Mouse (Mus musculus): Measurements from ENCODE around the gene Serping1. TPM values are rescaled to one million over a fixed set of nuclear protein-coding genes. Genes with fewer than 3 reads are reported as not detected.

The Serping1 gene
- total and polyA plus RNA-seq, 3 experiments = not detected

GRCm38 (mm10) chr2:84750115-84750514, 25.1 kb downstream of the Serping1 start:
- dilution Hi-C loops (cut with MboI; ENCODE audit: extremely low pct_ligation_motif_present, extremely low pct_unique_long_range_greater_than_20kb, low sequenced_read_pairs) (no loop called here), in situ Hi-C loops (cut with MboI; ENCODE audit: low pct_ligation_motif_present, low pct_unique_long_range_greater_than_20kb, low sequenced_read_pairs) (no loop called here)
- Histone ChIP-seq H3K27me3 (replicated peaks) (peaks cover 27% of the 10 kb centered on the region), H3K4me3 (replicated peaks in 1 of 3; ENCODE audit: low read depth in 2 of 3, low read length in 2 of 3, poor library complexity in 1 of 3) (no peak overlapping the region), H3K9me3 (replicated peaks; ENCODE audit: low read length) (no peaks in the 10 kb centered on the region), H3K79me2 (replicated peaks; ENCODE audit: control insufficient read depth, extremely low read depth, insufficient read depth, poor library complexity, severe bottlenecking) (no peaks in the 10 kb centered on the region), H3K4me2 (ENCODE audit: insufficient read depth, low read depth, poor library complexity, severe bottlenecking) (peak overlapping the region; percentile 47), H3K4me1 (ENCODE audit: control insufficient read depth in 1 of 2, insufficient read depth in 2 of 2) (0 out of 4 replicates have a peak, but pooled peaks cover 0 to 2% of the 10 kb centered on the region in 2 experiments), H3K27ac (ENCODE audit: insufficient read depth, low read depth) (no peak overlapping the region), H3K9ac (ENCODE audit: insufficient read depth, low read depth) (no peak overlapping the region), H3K36me3 (replicated peaks in 1 of 2; ENCODE audit: control insufficient read depth in 1 of 2, insufficient read depth in 1 of 2, low read length in 1 of 2) (no peaks in the 10 kb centered on the region)
- no peak for DNase-seq (ENCODE audit: extremely low read depth)
- TF ChIP-seq ETS1 (conservative IDR thresholded peaks at IDR 0.05; ENCODE audit: low read depth, low read length) = peak; percentile 38; the same call in 1 of the 2 replicates
- no peak for TF ChIP-seq MAFK (IDR thresholded peaks at IDR 0.05; ENCODE audit: insufficient replicate concordance, low read length)

GRCm38 (mm10) chr2:84744126-84744525, 31.1 kb downstream of the Serping1 start:
- Histone ChIP-seq H3K36me3 (replicated peaks in 1 of 2; ENCODE audit: control insufficient read depth in 1 of 2, insufficient read depth in 1 of 2, low read length in 1 of 2) (no peaks in the 10 kb centered on the region), H3K4me3 (replicated peaks in 1 of 3; ENCODE audit: low read depth in 2 of 3, low read length in 2 of 3, poor library complexity in 1 of 3) (no peak overlapping the region), H3K4me2 (ENCODE audit: insufficient read depth, low read depth, poor library complexity, severe bottlenecking) (no peak overlapping the region), H3K27me3 (replicated peaks) (peaks cover 27% of the 10 kb centered on the region), H3K79me2 (replicated peaks; ENCODE audit: control insufficient read depth, extremely low read depth, insufficient read depth, poor library complexity, severe bottlenecking) (no peaks in the 10 kb centered on the region), H3K27ac (ENCODE audit: insufficient read depth, low read depth) (no peak overlapping the region), H3K4me1 (ENCODE audit: control insufficient read depth in 1 of 2, insufficient read depth in 2 of 2) (peaks cover 0 to 6% of the 10 kb centered on the region in 2 experiments; a peak in 1 of 4 replicates), H3K9me3 (replicated peaks; ENCODE audit: low read length) (no peaks in the 10 kb centered on the region), H3K9ac (ENCODE audit: insufficient read depth, low read depth) (no peak overlapping the region)
- in situ Hi-C loops (cut with MboI; ENCODE audit: low pct_ligation_motif_present, low pct_unique_long_range_greater_than_20kb, low sequenced_read_pairs) = no loop called here
- no peak for TF ChIP-seq POLR2A (IDR thresholded peaks at IDR 0.05; ENCODE audit: low read depth, low read length)
- TF ChIP-seq E2F4 (IDR thresholded peaks at IDR 0.05; ENCODE audit: insufficient replicate concordance, low read depth, low read length) = no peak
- TF ChIP-seq MAX (IDR thresholded peaks at IDR 0.05; ENCODE audit: low read length) = no peak
- no peak for TF ChIP-seq ZC3H11A (IDR thresholded peaks at IDR 0.05; ENCODE audit: low read depth, low read length)
- TF ChIP-seq RCOR1 (conservative IDR thresholded peaks at IDR 0.05; ENCODE audit: low read depth, low read length) = no peak
- no peak for TF ChIP-seq SIN3A (IDR thresholded peaks at IDR 0.05; ENCODE audit: low read length)
- TF ChIP-seq ZNF384 (IDR thresholded peaks at IDR 0.05; ENCODE audit: low read depth, low read length) = no peak
- TF ChIP-seq JUN (IDR thresholded peaks at IDR 0.05; ENCODE audit: insufficient read depth, low read depth, low read length) = no peak
- no peak for TF ChIP-seq UBTF (IDR thresholded peaks at IDR 0.05; ENCODE audit: low read depth, low read length)
- no peak for TF ChIP-seq TBP (conservative IDR thresholded peaks at IDR 0.05; ENCODE audit: low read depth, low read length)
- no peak for TF ChIP-seq RAD21 (IDR thresholded peaks at IDR 0.05; ENCODE audit: low read depth, low read length)
- TF ChIP-seq MAZ (IDR thresholded peaks at IDR 0.05; ENCODE audit: low read depth, low read length) = no peak
- TF ChIP-seq MEF2A (IDR thresholded peaks at IDR 0.05; ENCODE audit: borderline replicate concordance, low read depth, low read length) = no peak
- TF ChIP-seq CHD2 (IDR thresholded peaks at IDR 0.05; ENCODE audit: low read length) = no peak
- TF ChIP-seq POLR2AphosphoS2 (IDR thresholded peaks at IDR 0.05; ENCODE audit: low read depth, low read length) = no peak
- no peak for TF ChIP-seq GABPA (IDR thresholded peaks at IDR 0.05; ENCODE audit: insufficient replicate concordance, low read depth, low read length)
- TF ChIP-seq TCF12 (IDR thresholded peaks at IDR 0.05; ENCODE audit: low read depth, low read length) = no peak
- TF ChIP-seq MXI1 (IDR thresholded peaks at IDR 0.05; ENCODE audit: low read depth, low read length) = no peak
- no peak for TF ChIP-seq KAT2A (IDR thresholded peaks at IDR 0.05; ENCODE audit: insufficient replicate concordance, low read length)
- TF ChIP-seq BHLHE40 (IDR thresholded peaks at IDR 0.05; ENCODE audit: low read depth, low read length) = no peak
- dilution Hi-C loops (cut with MboI; ENCODE audit: extremely low pct_ligation_motif_present, extremely low pct_unique_long_range_greater_than_20kb, low sequenced_read_pairs) = no loop called here
- DNase-seq (ENCODE audit: extremely low read depth) = no peak

Data from CH12.LX (cell line).